Mouse (Mus musculus): ENCODE results near the gene Tmem262.

Gene Tmem262

DNA sequence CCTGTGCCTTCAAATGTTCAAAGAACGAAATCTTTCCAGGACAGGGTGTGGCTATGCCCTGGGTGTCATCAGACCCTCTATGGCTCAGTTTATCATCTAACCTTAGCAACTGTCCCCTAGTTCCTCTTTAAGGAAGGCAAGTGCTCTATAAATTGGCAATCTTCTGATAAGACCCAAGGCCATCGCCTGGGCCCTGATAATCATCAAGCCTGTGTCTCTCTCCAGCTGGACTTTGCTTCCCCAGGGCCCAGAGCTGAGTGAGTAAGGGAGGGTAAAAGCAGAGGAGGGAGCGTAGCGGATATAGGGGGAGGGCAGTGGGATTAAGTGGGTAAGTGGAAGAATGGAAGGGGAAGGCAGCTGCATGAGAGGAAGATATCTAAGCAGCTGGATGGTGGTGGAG is 24.6 kb downstream of the Tmem262 start:
- no peak for DNase-seq

DNA sequence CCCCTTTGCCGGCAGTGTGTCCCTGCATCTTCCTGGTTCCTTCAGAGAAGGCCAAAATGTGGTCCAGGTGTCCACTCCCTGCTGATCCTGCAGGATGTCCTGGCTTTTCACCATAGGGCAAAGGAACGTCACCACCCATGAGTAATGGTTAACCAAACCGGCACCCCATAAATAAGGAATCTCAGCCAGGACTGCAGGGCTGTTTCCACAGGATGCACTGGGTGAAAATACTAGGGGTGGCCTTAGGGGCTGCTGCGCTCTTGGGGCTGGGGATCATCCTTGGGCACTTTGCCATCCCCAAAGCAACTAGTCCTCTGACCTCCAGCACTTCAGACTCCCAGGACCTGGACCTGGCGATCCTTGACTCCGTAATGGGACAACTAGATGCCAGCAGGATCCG is 25.8 kb downstream of the Tmem262 start, which contains the start of gene Naaladl1:
Gene Naaladl1, plus strand, starts transcription at position 197 of the 400 bp plus-strand sequence.
- DNase-seq, result no peak

DNA sequence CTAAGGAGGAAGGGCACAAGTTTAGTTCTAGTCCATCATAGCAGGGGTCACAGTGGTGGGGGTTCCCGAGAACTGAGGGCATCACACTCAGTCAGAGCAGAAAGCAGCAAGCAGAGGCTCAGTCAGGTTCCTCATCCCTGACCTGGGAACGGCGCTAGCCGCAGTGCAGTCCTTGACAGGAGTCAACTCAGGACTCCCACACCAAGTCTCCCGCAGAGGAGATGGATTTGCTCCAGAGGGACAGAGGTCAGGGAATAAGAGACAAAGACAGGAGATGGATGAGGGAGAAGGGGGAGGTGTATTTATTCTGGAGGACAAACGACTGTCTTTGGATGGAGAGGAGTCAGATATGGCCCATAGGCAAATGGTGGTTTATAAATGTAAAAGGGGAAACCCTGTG is 33.3 kb downstream of the Tmem262 start:
- DNase-seq, result no peak

DNA sequence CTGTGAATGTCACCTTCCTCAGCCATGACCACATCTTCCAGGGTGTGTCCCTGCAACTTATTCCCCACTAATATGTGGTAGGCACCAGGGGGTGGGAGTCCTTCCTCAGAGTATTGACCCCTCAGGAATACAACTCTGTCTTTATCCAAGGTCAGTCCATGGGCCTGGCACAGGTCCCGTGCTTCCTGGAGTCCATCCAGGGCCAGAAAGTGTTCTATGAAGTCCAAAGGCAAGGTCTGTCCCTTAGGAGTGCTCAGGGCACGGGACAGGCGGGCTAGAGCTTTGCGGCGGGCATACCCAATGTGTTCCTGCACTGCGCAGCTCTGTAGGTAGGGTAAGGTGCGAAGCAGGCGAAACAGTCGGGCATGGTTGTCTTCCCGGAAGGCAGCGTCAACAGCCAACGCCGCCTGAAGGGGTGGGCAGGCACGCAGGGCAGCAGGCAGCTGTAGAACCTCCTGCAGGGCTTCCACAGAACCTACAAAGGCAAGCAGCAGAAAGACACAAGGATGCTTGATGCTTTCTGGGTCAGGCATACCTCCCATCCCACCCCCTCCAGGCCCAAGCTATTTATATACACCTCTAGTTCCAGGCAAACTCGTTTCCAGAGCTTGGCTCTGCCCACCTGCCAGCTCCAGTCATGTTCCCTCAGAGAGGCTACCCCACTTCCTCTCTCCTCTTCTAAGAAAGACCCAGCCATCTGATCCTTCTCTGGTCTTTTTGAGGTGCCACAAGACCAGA is 36.4 kb downstream of the Tmem262 start:
- DNase-seq, result no peak

DNA sequence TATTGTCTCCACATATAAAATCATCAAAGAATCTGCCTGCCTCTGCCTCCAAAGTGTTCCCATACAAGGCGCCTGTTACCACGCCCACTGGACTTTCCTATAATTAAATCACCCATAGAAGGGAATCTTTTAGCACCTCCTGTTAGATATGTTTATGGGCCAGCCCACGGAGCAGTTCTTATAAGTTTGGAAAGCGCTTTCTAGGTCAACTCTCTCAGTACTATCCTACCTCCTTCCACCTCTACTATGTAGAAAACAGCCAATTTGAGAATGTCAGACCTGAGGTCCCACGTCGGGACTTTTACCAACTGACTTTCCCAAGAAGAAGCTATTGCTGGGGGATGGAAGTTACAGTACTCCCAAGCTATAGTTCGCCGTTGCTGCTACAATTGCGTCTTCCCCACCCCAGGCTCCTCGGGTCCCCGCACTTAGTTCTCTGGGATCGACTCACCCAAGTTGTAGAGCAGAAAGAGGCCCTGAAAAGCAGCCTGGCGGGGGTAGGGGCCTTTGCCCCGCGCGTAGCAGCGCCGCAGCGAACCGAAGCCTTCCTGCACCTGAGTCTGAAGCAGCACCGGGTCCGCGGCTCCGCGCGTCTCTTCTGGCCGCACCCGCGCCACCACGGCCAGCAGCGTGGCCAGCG is 37.6 kb downstream of the Tmem262 start:
- no peak for DNase-seq

DNA sequence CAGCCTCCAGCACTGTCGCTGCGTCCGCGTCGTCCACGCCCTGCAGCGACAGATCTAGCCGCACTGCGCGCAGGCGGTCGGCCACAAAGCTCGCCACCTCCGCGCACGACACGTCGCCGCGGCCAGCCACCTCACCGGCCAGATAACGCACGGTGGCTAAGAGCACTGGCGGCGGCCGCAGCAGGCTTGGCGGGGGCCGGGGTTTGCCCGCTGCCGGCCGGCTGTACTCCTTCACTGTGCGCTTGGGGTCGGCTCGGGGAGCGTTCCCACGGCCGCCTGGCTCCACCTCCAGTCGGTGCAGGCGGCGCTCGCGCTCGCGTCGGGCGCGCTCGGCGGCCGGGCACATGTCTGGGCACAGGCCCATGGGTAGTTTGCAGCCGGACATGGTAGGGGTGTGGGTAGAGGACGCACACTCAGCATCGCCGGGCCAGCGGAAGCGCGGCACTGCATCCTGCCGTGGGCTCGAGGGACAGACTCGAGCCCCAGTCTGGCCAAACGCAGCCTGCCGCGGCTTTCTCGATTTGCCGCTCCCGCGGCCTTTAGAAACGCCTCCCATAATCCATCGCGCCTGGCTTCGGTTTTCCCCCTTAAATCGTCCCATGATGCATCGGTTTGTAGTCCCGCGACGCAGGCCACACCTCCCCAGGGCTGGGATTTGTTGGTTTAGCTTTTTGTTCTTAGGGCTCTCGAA is 38.3 kb downstream of the Tmem262 start, which contains the start of gene Sac3d1:
Gene Sac3d1, minus strand, starts transcription at position 665 of the 691 bp plus-strand sequence.
- DNase-seq, result peak; percentile 87 to 89

DNA sequence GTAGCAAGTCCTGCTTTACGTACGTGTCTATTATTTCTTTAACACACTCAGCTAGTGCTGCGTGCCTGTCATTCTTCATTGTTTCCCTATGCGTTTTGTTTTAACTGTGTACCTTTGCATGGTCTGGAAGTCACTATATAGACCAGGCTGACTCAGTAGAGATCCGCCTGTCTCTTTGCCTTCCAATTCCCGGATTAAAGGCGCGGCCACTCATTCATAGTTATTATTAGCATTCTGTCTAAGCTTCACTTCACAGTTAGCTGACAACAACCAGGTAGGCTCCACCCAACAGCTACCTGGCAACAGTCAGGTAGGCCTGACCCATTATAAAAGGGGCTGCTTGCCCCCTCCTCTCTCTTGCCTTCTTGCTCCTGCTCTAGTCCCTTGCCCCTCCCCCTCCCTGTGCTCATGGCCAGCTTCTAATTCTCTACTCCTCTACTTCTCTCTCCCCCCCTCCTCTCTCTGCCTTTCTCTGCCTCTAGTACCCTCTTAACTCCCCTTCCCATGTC is 38.9 kb downstream of the Tmem262 start:
- no peak for DNase-seq

DNA sequence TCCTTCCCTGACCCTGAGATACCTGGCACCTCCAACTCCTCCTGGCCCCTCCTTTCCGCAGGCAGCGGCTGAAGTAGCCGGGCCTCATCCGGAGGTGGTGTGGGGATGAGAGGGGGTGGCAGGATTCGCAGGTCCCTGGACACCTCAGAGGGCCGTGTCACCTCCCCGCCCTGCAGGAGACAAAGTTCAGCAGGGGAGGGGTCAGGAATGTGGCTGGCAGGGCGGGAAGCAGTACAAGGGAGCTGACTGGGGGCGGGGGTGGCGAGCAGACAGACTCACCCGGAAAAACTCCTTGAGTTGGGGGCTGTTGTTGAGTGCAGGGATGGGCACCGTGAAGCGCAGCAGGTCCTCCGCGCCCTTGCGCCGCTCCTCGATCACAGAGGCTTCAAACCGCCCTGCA is 41.9 kb downstream of the Tmem262 start:
- DNase-seq, result no peak

DNA sequence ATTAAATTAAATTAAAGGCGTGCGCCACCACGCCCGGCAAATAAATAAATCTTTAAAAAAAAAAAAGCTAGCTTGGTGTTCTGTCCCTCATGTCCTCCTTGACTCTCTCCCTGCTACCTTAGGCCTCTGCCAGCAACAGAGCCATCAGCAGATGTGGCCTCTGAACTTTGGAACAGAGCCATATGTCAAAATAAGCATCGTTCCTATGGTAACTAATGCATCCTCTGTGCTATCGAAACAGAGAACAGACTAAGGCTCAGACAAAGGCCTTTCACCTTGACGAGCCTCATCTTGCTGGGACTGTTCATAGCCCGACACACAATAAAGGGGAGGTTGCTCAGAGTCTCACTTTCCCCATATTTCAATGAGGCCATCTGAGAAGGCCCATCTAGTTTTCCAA is 43.5 kb downstream of the Tmem262 start:
- no peak for DNase-seq

DNA sequence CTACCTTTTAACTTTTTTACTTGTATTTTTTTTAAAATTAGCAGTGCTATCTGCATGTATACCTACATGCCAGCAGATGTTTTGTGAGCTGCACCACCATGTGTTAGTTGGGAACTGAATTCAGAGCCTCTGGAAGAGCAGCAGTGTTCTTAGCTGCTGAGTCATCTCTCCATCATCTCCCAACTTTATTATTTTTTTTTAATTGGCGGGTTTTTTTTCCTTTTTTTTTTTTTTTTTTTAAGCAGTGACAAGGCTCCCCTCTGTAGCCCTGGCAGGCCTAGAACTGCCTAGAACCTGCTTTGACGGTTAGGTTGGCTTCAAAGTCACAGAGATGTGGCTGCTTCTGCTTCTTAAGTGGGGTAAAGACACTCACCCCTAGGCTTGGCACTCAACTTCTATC is 45.1 kb downstream of the Tmem262 start:
- DNase-seq, result no peak

DNA sequence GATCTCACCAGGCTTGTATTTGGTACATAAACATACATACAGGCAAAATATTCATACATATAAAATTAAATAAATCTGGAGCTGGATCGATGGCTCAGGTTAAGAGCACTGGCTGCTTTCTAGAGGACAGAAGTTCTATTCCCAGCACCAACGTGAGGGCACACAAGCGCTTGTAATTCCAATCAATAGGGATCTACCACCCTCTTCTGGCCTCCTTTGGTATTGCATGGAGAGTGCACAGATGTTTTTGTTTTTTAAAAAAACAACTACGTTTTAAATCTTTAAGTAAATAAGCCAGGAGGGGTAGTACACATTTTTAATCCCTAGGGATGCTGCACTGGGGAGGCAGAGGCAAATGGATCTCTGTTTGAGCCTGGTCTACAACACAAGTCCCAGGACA is 46.5 kb downstream of the Tmem262 start:
- DNase-seq, result peak; percentile 78 to 81

DNA sequence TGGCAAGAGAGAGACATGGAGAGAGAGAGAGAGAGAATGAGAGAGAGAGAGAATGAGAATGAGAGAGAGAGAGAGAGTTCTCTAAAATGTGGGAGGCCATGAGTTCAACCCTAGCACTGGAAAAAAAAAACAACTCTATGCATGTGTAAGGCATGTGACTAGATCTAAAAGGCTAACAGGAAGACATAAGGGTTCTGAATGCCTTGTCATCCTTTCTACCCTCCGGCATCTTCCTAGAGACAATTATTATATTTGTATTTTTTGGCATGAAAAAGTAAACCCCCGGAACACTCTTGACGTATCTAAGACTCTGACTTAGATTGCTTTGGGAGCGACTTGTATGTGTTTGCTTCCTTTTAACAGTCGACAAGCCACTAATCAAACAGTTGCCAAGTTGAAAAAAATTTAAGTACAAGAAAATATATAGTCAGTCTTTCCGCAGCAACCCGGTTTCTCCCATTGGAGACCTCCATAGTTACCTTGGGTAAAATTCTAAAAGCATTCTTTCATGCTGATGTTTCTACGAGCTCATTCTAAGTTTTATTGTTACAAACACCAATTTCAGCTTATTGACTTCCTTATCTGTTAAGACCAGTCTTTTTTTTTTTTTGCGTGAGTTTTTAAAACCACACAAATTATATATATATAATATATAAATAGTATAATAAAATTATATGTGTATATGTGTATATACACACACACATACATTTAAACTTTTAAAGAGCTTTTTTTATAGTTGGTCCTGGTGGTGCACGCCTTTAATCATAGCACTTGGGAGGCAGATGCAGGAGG is 47.2 kb downstream of the Tmem262 start:
- no peak for DNase-seq

DNA sequence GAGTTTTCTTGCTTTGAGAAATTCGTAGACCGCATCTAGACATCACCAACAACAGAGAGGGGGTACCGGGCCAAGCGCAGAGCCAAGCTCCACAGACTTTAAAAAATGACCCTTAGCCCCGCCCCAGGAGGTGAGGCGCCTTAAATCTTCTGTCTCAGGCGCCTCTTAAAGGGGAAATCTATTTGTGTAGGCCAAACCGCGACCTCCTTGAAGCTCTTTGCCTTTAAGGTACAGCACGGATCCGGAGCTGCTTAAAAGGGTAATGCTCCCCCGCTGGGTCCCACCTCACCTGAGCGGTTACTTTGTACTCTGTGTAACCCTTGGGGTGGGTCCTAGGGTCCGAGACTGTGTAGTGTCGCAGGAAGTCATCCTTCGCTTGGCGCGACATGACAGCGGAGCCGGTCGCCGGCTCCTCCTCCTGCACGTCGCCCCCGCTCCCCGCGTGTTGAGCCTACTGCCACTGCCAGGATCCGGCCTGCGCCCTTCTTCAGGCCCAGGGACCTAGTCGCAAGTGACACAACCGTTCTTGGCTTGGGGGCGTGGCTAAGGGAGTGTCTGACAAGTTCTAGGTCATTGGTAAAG is 48.0 kb downstream of the Tmem262 start, which contains the start of gene Snx15:
Gene Snx15, minus strand, starts transcription at position 545 of the 582 bp plus-strand sequence.
- DNase-seq, result peak; percentile 97

All from B cell, adult 2 months (primary cell).